In genomic region chr15:79804352-79805071, GRCm38 (mm10) we compare ENCODE assay signal across 8 mouse cellular contexts. TPM values are rescaled to one million over a fixed set of nuclear protein-coding genes. Genes with fewer than 3 reads are reported as not detected.
A peak's percentile ranks its signal among the peaks of the same experiment; 100 is the strongest.
DNase-seq lines count a peak whose midpoint lies in the region; ATAC-seq lines count a peak whose summit lies in the region.

Gene Nptxr (minus strand): TSS chr15:79804766.

- peak within 1 kb of the TSS; percentile 92 for H3K4me2 ChIP-seq in embryonic facial prominence, embryonic 11.5 days (ENCODE audit: low read depth, low read length)
- H3K4me2 ChIP-seq in heart, embryonic 16.5 days (ENCODE audit: low read depth, low read length), result peak within 1 kb of the TSS; percentile 95
- peak within 1 kb of the TSS; percentile 95 for H3K4me2 ChIP-seq in lung, embryonic 16.5 days (ENCODE audit: low read depth, low read length)

- peaks cover 3% of the 10 kb centered on the region; the same call in 1 of the 2 replicates for H3K4me1 ChIP-seq in embryonic facial prominence, embryonic 11.5 days (ENCODE audit: control insufficient read depth, insufficient read depth, low read length)
- peaks cover 3% of the 10 kb centered on the region for H3K4me1 ChIP-seq in heart, embryonic 16.5 days (ENCODE audit: control insufficient read depth, insufficient read depth, low read length)
- peaks cover 11% of the 10 kb centered on the region; the same call in 1 of the 2 replicates for H3K4me1 ChIP-seq in lung, embryonic 16.5 days (replicated peaks; ENCODE audit: control insufficient read depth, insufficient read depth, low read length)

- H3K9ac ChIP-seq in embryonic facial prominence, embryonic 11.5 days (replicated peaks; ENCODE audit: low read length), result peak within 1 kb of the TSS; percentile 57
- H3K9ac ChIP-seq in heart, embryonic 16.5 days (ENCODE audit: low read length), result peak within 1 kb of the TSS; percentile 70
- peak within 1 kb of the TSS; percentile 66 for H3K9ac ChIP-seq in lung, embryonic 16.5 days (ENCODE audit: low read length)

- peak; percentile 29 for DNase-seq in CD4-positive helper T cell, adult 2 months (ENCODE audit: low read depth, low spot score)
- DNase-seq in ZHBTc4 (ENCODE audit: low read depth, low spot score), result peak; percentile 75
- peak; percentile 63 for DNase-seq in embryonic facial prominence, embryonic 11.5 days (ENCODE audit: low spot score)
- DNase-seq in layer of hippocampus, adult 8-10 months (ENCODE audit: low spot score in 2 of 2), result peak in 1 of 2 experiments; percentile 69
- DNase-seq in right cerebral cortex, adult 18-20 months, result peak; percentile 79
- DNase-seq in T-cell, adult 2 months (ENCODE audit: low spot score), result no peak

- no peaks in the 10 kb centered on the region for H3K9me3 ChIP-seq in embryonic facial prominence, embryonic 11.5 days (replicated peaks; ENCODE audit: control insufficient read depth, low read length)
- no peaks in the 10 kb centered on the region for H3K9me3 ChIP-seq in heart, embryonic 16.5 days (replicated peaks; ENCODE audit: control insufficient read depth, low read length)
- H3K9me3 ChIP-seq in lung, embryonic 16.5 days (ENCODE audit: control insufficient read depth, low read length), result no peaks in the 10 kb centered on the region

- H3K36me3 ChIP-seq in embryonic facial prominence, embryonic 11.5 days (replicated peaks; ENCODE audit: control insufficient read depth, insufficient read depth, low read depth, low read length), result no peaks in the 10 kb centered on the region
- no peaks in the 10 kb centered on the region for H3K36me3 ChIP-seq in heart, embryonic 16.5 days (ENCODE audit: control insufficient read depth, insufficient read depth)
- H3K36me3 ChIP-seq in lung, embryonic 16.5 days (ENCODE audit: control insufficient read depth, insufficient read depth, low read length), result no peaks in the 10 kb centered on the region

- WGBS in embryonic facial prominence, embryonic 11.5 days, result under 1% methylated on average over 88 of the region's 91 CpGs
- WGBS in heart, embryonic 16.5 days, result under 1% methylated on average over 62 of the region's 91 CpGs
- under 1% methylated on average over 60 of the region's 91 CpGs for WGBS in lung, embryonic 16.5 days

- ATAC-seq in embryonic facial prominence, embryonic 11.5 days (replicated peaks; ENCODE audit: insufficient number of reproducible peaks, low FRiP score, low TSS enrichment, low read depth), result peak; percentile 60
- peak; percentile 79 for ATAC-seq in heart, embryonic 16.5 days (replicated peaks; ENCODE audit: extremely low read depth, insufficient read depth, low FRiP score)
- ATAC-seq in lung, embryonic 16.5 days (ENCODE audit: low read depth), result peak; percentile 89

- H3K27ac ChIP-seq in embryonic facial prominence, embryonic 11.5 days (replicated peaks; ENCODE audit: low read depth, low read length), result no peak within 1 kb of the TSS
- H3K27ac ChIP-seq in heart, embryonic 16.5 days (ENCODE audit: low read length), result no peak within 1 kb of the TSS
- H3K27ac ChIP-seq in lung, embryonic 16.5 days (ENCODE audit: low read length), result no peak within 1 kb of the TSS

- H3K27me3 ChIP-seq in embryonic facial prominence, embryonic 11.5 days (ENCODE audit: control insufficient read depth, insufficient read depth, low read length), result peaks cover 51% of the 10 kb centered on the region
- H3K27me3 ChIP-seq in heart, embryonic 16.5 days (ENCODE audit: control insufficient read depth, insufficient read depth, low read length), result peaks cover 67% of the 10 kb centered on the region
- H3K27me3 ChIP-seq in lung, embryonic 16.5 days (ENCODE audit: control insufficient read depth, insufficient read depth, low read depth, low read length), result peaks cover 53% of the 10 kb centered on the region

- peak within 1 kb of the TSS; percentile 55 for H3K4me3 ChIP-seq in embryonic facial prominence, embryonic 11.5 days (ENCODE audit: low read depth, low read length)
- peak within 1 kb of the TSS; percentile 71 for H3K4me3 ChIP-seq in heart, embryonic 16.5 days (ENCODE audit: low read length)
- H3K4me3 ChIP-seq in lung, embryonic 16.5 days (ENCODE audit: low read length), result peak within 1 kb of the TSS; percentile 67

RNA-seq across cellular contexts. Expression of gene Nptxr, which starts in this region (rescaled TPM):
- 0.77 and 1.1 TPM in 2 replicates for polyA plus RNA-seq in embryonic facial prominence, embryonic 11.5 days (2014; fragmentation: Nextera tagmentation; extraction: Ambion mirVana)
- 2.2 and 2.8 TPM in 2 replicates for polyA plus RNA-seq in heart, embryonic 16.5 days (2015; fragmentation: Nextera tagmentation; extraction: Ambion mirVana)
- total RNA-seq in layer of hippocampus, adult 8-10 months (2022), result 100 to 1,000 TPM; 637 to 711 (median 646) TPM
- 2.2 and 2.4 TPM in 2 replicates for polyA plus RNA-seq in lung, embryonic 16.5 days (2015; fragmentation: Nextera tagmentation; extraction: Ambion mirVana)
